Mouse (Mus musculus) forebrain, embryonic 11.5 days (tissue): Measurements from ENCODE around the gene Lrp6. TPM values are rescaled to one million over a fixed set of nuclear protein-coding genes. Genes with fewer than 3 reads are reported as not detected.
A peak's percentile ranks its signal among the peaks of the same experiment; 100 is the strongest.

Experiments used
- ATAC-seq: fragments of 200-750 bp; cut with Nextera tagmentation; replicated peaks from 2 replicates; pipeline ENCODE4 v1.8.0; 2017; ENCODE audit warnings: moderate TSS enrichment; ENCODE audit not compliant: low FRiP score
- DNase-seq: peaks from one replicate; pipeline ENCODE4 v3.0.0-alpha.2; 2017; ENCODE audit warnings: low spot score
- H3K27ac ChIP-seq: fragments of 300-500 bp; sonication (generic); 2 replicates; pipeline ENCODE4 v1.5.1; 2014; ENCODE audit warnings: low read depth, low read length
- H3K27me3 ChIP-seq: fragments of 300-500 bp; sonication (generic); 2 replicates; pipeline ENCODE4 v1.6.1; 2014; ENCODE audit warnings: mild to moderate bottlenecking, low read length, mixed read lengths; ENCODE audit not compliant: control insufficient read depth, insufficient read depth
- H3K36me3 ChIP-seq: fragments of 300-500 bp; sonication (generic); 2 replicates; pipeline ENCODE4 v1.6.1; 2014; ENCODE audit warnings: mild to moderate bottlenecking, low read length, moderate library complexity, mixed read lengths; ENCODE audit not compliant: control insufficient read depth, insufficient read depth
- H3K4me1 ChIP-seq: fragments of 300-500 bp; sonication (generic); replicated peaks from 2 replicates; pipeline ENCODE4 v1.6.1; 2014; ENCODE audit warnings: low read length, mixed read lengths; ENCODE audit not compliant: control insufficient read depth, insufficient read depth
- H3K4me2 ChIP-seq: fragments of 300-500 bp; sonication (generic); 2 replicates; pipeline ENCODE4 v1.6.1; 2014; ENCODE audit warnings: low read depth, mild to moderate bottlenecking, low read length, moderate library complexity, mixed read lengths; ENCODE audit not compliant: severe bottlenecking
- H3K4me3 ChIP-seq: fragments of 300-500 bp; sonication (generic); 2 replicates; pipeline ENCODE4 v1.5.1; 2014; ENCODE audit warnings: low read depth, low read length
- H3K9ac ChIP-seq: fragments of 300-500 bp; sonication (generic); 2 replicates; pipeline ENCODE4 v1.6.1; 2014; ENCODE audit warnings: low read length
- H3K9me3 ChIP-seq: fragments of 300-500 bp; sonication (generic); 2 replicates; pipeline ENCODE4 v1.6.1; 2016; ENCODE audit warnings: low read length, mixed read lengths; ENCODE audit not compliant: control insufficient read depth
- WGBS: fragments of 180-500 bp; shearing (Covaris S2); extraction: QIAGEN DNeasy Blood & Tissue Kit; methylation state at CpG from one replicate; pipeline ENCODE4 v1.1.7; 2014; 5-methylcytosine and 5-hydroxymethylcytosine counted together
- polyA plus RNA-seq: library from polyadenylated mRNA; unstranded; fragments of >200 nt; fragmentation: Nextera tagmentation; extraction: Ambion mirVana; gene quantifications from 2 replicates; pipeline ENCODE4 v1.2.1, GENCODE M21; 2014

The Lrp6 gene
- polyA plus RNA-seq, 1 experiment from 2014 or later: 32.5 TPM

- 82% methylated on average over 3 of the region's 3 CpGs for WGBS
- DNase-seq (peak; percentile 42), ATAC-seq (no peak)
- no peaks in the 10 kb centered on the region for H3K36me3 ChIP-seq
- no peak overlapping the region for H3K4me3 ChIP-seq
- H3K27me3 ChIP-seq: no peaks in the 10 kb centered on the region
- H3K9ac ChIP-seq: no peak overlapping the region
- H3K4me1 ChIP-seq: no peaks in the 10 kb centered on the region
- no peak overlapping the region for H3K4me2 ChIP-seq
- no peak overlapping the region for H3K27ac ChIP-seq
- H3K9me3 ChIP-seq: no peaks in the 10 kb centered on the region
Observed at GRCm38 (mm10) chr6:134427165-134427564, 139.6 kb downstream of the Lrp6 start.

- no peak overlapping the region for H3K27ac ChIP-seq
- H3K4me1 ChIP-seq: no peaks in the 10 kb centered on the region
- WGBS: 42% methylated on average over 11 of the region's 11 CpGs
- ATAC-seq (peak; percentile 78), DNase-seq (peak; percentile 70)
- no peak overlapping the region for H3K4me3 ChIP-seq
- H3K27me3 ChIP-seq: no peaks in the 10 kb centered on the region
- H3K9me3 ChIP-seq: no peaks in the 10 kb centered on the region
- H3K4me2 ChIP-seq: 0 out of 2 replicates have a peak overlapping the region, but pooled peaks have one; percentile 18
- no peaks in the 10 kb centered on the region for H3K36me3 ChIP-seq
- H3K9ac ChIP-seq: no peak overlapping the region
Observed at GRCm38 (mm10) chr6:134425216-134425717, 141.5 kb downstream of the Lrp6 start.

- Histone ChIP-seq H3K36me3 (no peaks in the 10 kb centered on the region), H3K4me2 (no peak overlapping the region), H3K4me1 (no peaks in the 10 kb centered on the region), H3K9me3 (no peaks in the 10 kb centered on the region), H3K27ac (no peak overlapping the region), H3K9ac (no peak overlapping the region), H3K4me3 (no peak overlapping the region), H3K27me3 (no peaks in the 10 kb centered on the region)
- ATAC-seq (no peak), DNase-seq (no peak)
- WGBS: 95% methylated on average over 6 of the region's 6 CpGs
Observed at GRCm38 (mm10) chr6:134421921-134422320, 144.8 kb downstream of the Lrp6 start.

GRCm38 (mm10) chr6:134420375-134420774 is 146.4 kb downstream of the Lrp6 start:
- ATAC-seq (no peak), DNase-seq (no peak)
- no peaks in the 10 kb centered on the region for H3K9me3 ChIP-seq
- no peak overlapping the region for H3K4me2 ChIP-seq
- no peak overlapping the region for H3K9ac ChIP-seq
- H3K27ac ChIP-seq: no peak overlapping the region
- H3K27me3 ChIP-seq: no peaks in the 10 kb centered on the region
- no peaks in the 10 kb centered on the region for H3K4me1 ChIP-seq
- no peaks in the 10 kb centered on the region for H3K36me3 ChIP-seq
- H3K4me3 ChIP-seq: no peak overlapping the region
- 83% methylated on average over 8 of the region's 8 CpGs for WGBS

- ATAC-seq (no peak), DNase-seq (peak; percentile 40)
- Histone ChIP-seq H3K27ac (no peak overlapping the region), H3K36me3 (no peaks in the 10 kb centered on the region), H3K9me3 (no peaks in the 10 kb centered on the region), H3K4me1 (no peaks in the 10 kb centered on the region), H3K4me3 (no peak overlapping the region), H3K27me3 (no peaks in the 10 kb centered on the region), H3K4me2 (no peak overlapping the region), H3K9ac (no peak overlapping the region)
- WGBS: 81% methylated on average over 3 of the region's 3 CpGs
Observed at GRCm38 (mm10) chr6:134417886-134418285, 148.9 kb downstream of the Lrp6 start.

GRCm38 (mm10) chr6:134416556-134417105 is 150.1 kb downstream of the Lrp6 start:
- WGBS: 47% methylated on average over 3 of the region's 3 CpGs

GRCm38 (mm10) chr6:134414532-134414883 is 152.3 kb downstream of the Lrp6 start:
- H3K4me2 ChIP-seq: no peak overlapping the region
- ATAC-seq: no peak

More at GRCm38 (mm10) chr6:134416556-134417105, 150.1 kb downstream of the Lrp6 start:
- no peak overlapping the region for H3K9ac ChIP-seq
- no peak overlapping the region for H3K4me2 ChIP-seq
- no peaks in the 10 kb centered on the region for H3K27me3 ChIP-seq
- ATAC-seq (no peak), DNase-seq (peak; percentile 25)
- H3K4me3 ChIP-seq: no peak overlapping the region
- no peak overlapping the region for H3K27ac ChIP-seq
- no peaks in the 10 kb centered on the region for H3K36me3 ChIP-seq
- H3K4me1 ChIP-seq: no peaks in the 10 kb centered on the region
- H3K9me3 ChIP-seq: no peaks in the 10 kb centered on the region

GRCm38 (mm10) chr6:134413706-134414531 is 152.8 kb downstream of the Lrp6 start:
- H3K36me3 ChIP-seq: no peaks in the 10 kb centered on the region
- no peaks in the 10 kb centered on the region for H3K9me3 ChIP-seq
- H3K27me3 ChIP-seq: no peaks in the 10 kb centered on the region
- no peaks in the 10 kb centered on the region for H3K4me1 ChIP-seq
- no peak overlapping the region for H3K4me2 ChIP-seq
- no peak overlapping the region for H3K4me3 ChIP-seq
- H3K9ac ChIP-seq: no peak overlapping the region
- DNase-seq: peak; percentile 41
- no peak for ATAC-seq
- H3K27ac ChIP-seq: no peak overlapping the region
- WGBS: 62% methylated on average over 18 of the region's 18 CpGs

More at GRCm38 (mm10) chr6:134414532-134414883, 152.3 kb downstream of the Lrp6 start:
- Histone ChIP-seq H3K9me3 (no peaks in the 10 kb centered on the region), H3K4me3 (no peak overlapping the region), H3K4me1 (no peaks in the 10 kb centered on the region), H3K27me3 (no peaks in the 10 kb centered on the region), H3K36me3 (no peaks in the 10 kb centered on the region), H3K27ac (no peak overlapping the region), H3K9ac (no peak overlapping the region)
- DNase-seq: no peak
- 78% methylated on average over 4 of the region's 4 CpGs for WGBS
